27 mouse cellular contexts compared by ENCODE assay signal in the genomic region with DNA sequence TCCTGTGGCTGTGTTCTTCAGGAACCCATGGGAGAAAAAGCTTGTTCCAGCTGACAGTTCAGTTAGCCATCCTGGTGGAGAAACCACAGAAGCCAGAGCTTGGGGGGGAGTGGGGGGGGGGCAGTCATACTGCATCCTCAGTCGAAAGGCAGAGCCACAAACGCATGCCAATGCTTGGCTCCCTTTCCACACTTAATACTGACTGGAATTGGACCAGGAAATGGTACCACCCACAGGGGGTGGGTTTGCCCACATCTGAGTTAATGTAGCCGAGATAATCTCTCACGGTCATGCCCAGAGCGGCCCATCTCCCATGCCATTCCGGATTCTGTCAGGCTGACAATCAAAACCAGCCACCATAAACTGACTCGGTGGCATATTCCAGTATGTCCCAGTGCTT. TPM values are rescaled to one million over a fixed set of nuclear protein-coding genes. Genes with fewer than 3 reads are reported as not detected.
A peak's percentile ranks its signal among the peaks of the same experiment; 100 is the strongest.
DNase-seq lines count a peak whose midpoint lies in the region; ATAC-seq and TF ChIP-seq lines count a peak whose summit lies in the region.
"Had no signal": no experiment of that assay in that cellular context is flagged by ENCODE, and none has a peak within 500 bp of the region (broad histone marks: within the 10 kb centered on the region; RNA-seq: fewer than 3 reads in every experiment).

No protein-coding gene starts in this region.

- peak; percentile 83 to 85 for DNase-seq in cerebellum, postnatal 10 days
- no peak for DNase-seq in cerebellum, postnatal 36 days
- peak; percentile 59 for DNase-seq in hindbrain, postnatal 0 days (ENCODE audit: low spot score)
- no peak for DNase-seq in hindbrain, embryonic 10.5 days (ENCODE audit: low spot score)
- DNase-seq in limb, embryonic 10.5 days (ENCODE audit: low spot score) = no peak
- DNase-seq in Muller cell, postnatal 12 days (ENCODE audit: inconsistent ontology term) = peak; percentile 57
- DNase-seq: adrenal gland, adult 2 months; adrenal gland, postnatal 10 days; adrenal gland, postnatal 25 days; B cell, adult 2 months; cerebellum, adult 11 months; cerebellum, adult 2 months; cerebellum, adult 9-10 months; cerebellum, postnatal 25 days; embryo, embryonic 11 days had no signal

- peak; percentile 76 for ATAC-seq in hindbrain, postnatal 0 days
- 0 out of 2 replicates have a peak, but pooled peaks have one; percentile 17 for ATAC-seq in limb, embryonic 13.5 days (ENCODE audit: low FRiP score, low read depth)
- ATAC-seq: CD4-positive, CD25-positive, alpha-beta regulatory T cell, adult 4 months; forebrain, embryonic 14.5 days; forebrain, embryonic 16.5 days had no signal

- H3K4me2 ChIP-seq in hindbrain, postnatal 0 days (ENCODE audit: low read depth, low read length) = no peak overlapping the region
- H3K4me2 ChIP-seq in limb, embryonic 13.5 days (replicated peaks) = no peak overlapping the region
- H3K4me2 ChIP-seq: embryonic facial prominence, embryonic 13.5 days; embryonic facial prominence, embryonic 15.5 days; forebrain, embryonic 12.5 days had no signal

- no peaks in the 10 kb centered on the region for H3K27me3 ChIP-seq in hindbrain, postnatal 0 days (ENCODE audit: insufficient read depth, low read length)
- no peaks in the 10 kb centered on the region for H3K27me3 ChIP-seq in hindbrain, embryonic 10.5 days (ENCODE audit: insufficient read depth, poor library complexity, severe bottlenecking)
- H3K27me3 ChIP-seq in limb, embryonic 13.5 days = 0 out of 2 replicates have a peak, but pooled peaks cover 3% of the 10 kb centered on the region
- no peaks in the 10 kb centered on the region for H3K27me3 ChIP-seq in limb, embryonic 10.5 days (ENCODE audit: low read depth, poor library complexity, severe bottlenecking)
- H3K27me3 ChIP-seq: CH12.LX; embryonic facial prominence, embryonic 13.5 days; embryonic facial prominence, embryonic 15.5 days; forebrain, embryonic 12.5 days had no signal

- H3K36me3 ChIP-seq in hindbrain, postnatal 0 days (ENCODE audit: insufficient read depth, low read length) = no peaks in the 10 kb centered on the region
- H3K36me3 ChIP-seq in hindbrain, embryonic 10.5 days = no peaks in the 10 kb centered on the region
- H3K36me3 ChIP-seq in limb, embryonic 13.5 days = no peaks in the 10 kb centered on the region
- no peaks in the 10 kb centered on the region for H3K36me3 ChIP-seq in limb, embryonic 10.5 days
- H3K36me3 ChIP-seq: embryonic facial prominence, embryonic 13.5 days; embryonic facial prominence, embryonic 15.5 days; forebrain, embryonic 10.5 days; forebrain, embryonic 12.5 days; G1E had no signal

- H3K4me1 ChIP-seq in hindbrain, postnatal 0 days (ENCODE audit: insufficient read depth, low read length) = peaks cover 4% of the 10 kb centered on the region; the same call in 1 of the 2 replicates
- peaks cover 12% of the 10 kb centered on the region for H3K4me1 ChIP-seq in hindbrain, embryonic 10.5 days (replicated peaks)
- H3K4me1 ChIP-seq in limb, embryonic 13.5 days = peaks cover 24% of the 10 kb centered on the region
- H3K4me1 ChIP-seq in limb, embryonic 10.5 days = peaks cover 44% of the 10 kb centered on the region

- TF ChIP-seq CTCF in hindbrain, postnatal 0 days (IDR thresholded peaks at IDR 0.05; ENCODE audit: low read depth) = no peak

- no peaks in the 10 kb centered on the region for H3K9me3 ChIP-seq in hindbrain, postnatal 0 days (ENCODE audit: low read length)
- H3K9me3 ChIP-seq in hindbrain, embryonic 10.5 days = no peaks in the 10 kb centered on the region
- no peaks in the 10 kb centered on the region for H3K9me3 ChIP-seq in limb, embryonic 13.5 days
- H3K9me3 ChIP-seq in limb, embryonic 10.5 days (replicated peaks) = no peaks in the 10 kb centered on the region
- H3K9me3 ChIP-seq: embryonic facial prominence, embryonic 13.5 days; embryonic facial prominence, embryonic 15.5 days; forebrain, embryonic 10.5 days; forebrain, embryonic 12.5 days had no signal

- H3K27ac ChIP-seq in hindbrain, postnatal 0 days = no peak overlapping the region
- H3K27ac ChIP-seq in hindbrain, embryonic 10.5 days = no peak overlapping the region
- no peak overlapping the region for H3K27ac ChIP-seq in limb, embryonic 13.5 days
- no peak overlapping the region for H3K27ac ChIP-seq in limb, embryonic 10.5 days
- H3K27ac ChIP-seq: embryonic facial prominence, embryonic 13.5 days; embryonic facial prominence, embryonic 15.5 days; forebrain, embryonic 10.5 days; forebrain, embryonic 12.5 days had no signal

- H3K4me3 ChIP-seq in hindbrain, postnatal 0 days (ENCODE audit: low read length) = no peak overlapping the region
- H3K4me3 ChIP-seq in hindbrain, embryonic 10.5 days = no peak overlapping the region
- no peak overlapping the region for H3K4me3 ChIP-seq in limb, embryonic 13.5 days
- H3K4me3 ChIP-seq in limb, embryonic 10.5 days = no peak overlapping the region
- H3K4me3 ChIP-seq: embryonic facial prominence, embryonic 13.5 days; embryonic facial prominence, embryonic 15.5 days; erythroblast, embryonic 14.5 days; forebrain, embryonic 10.5 days; forebrain, embryonic 12.5 days had no signal

- WGBS in hindbrain, postnatal 0 days = 49% methylated on average over 7 of the region's 7 CpGs
- 95% methylated on average over 7 of the region's 7 CpGs for WGBS in hindbrain, embryonic 10.5 days
- WGBS in limb, embryonic 13.5 days = 52% methylated on average over 7 of the region's 7 CpGs
- 86% methylated on average over 7 of the region's 7 CpGs for WGBS in limb, embryonic 10.5 days

- H3K9ac ChIP-seq in hindbrain, postnatal 0 days (replicated peaks; ENCODE audit: low read length) = no peak overlapping the region
- H3K9ac ChIP-seq in limb, embryonic 13.5 days = no peak overlapping the region
- H3K9ac ChIP-seq: embryonic facial prominence, embryonic 13.5 days; embryonic facial prominence, embryonic 15.5 days; forebrain, embryonic 12.5 days had no signal

RNA-seq across cellular contexts. Expression of gene Mb21d2, which starts 14.1 kb away (rescaled TPM):
- total RNA-seq in hindbrain, postnatal 0 days (2014; rRNA removed) = 62.3 and 69.5 TPM in 2 replicates
- 19.9 and 21.4 TPM in 2 replicates for polyA plus RNA-seq in hindbrain, postnatal 0 days (2015; fragmentation: Nextera tagmentation; extraction: Ambion mirVana)
- polyA plus RNA-seq in hindbrain, embryonic 10.5 days (2016; fragmentation: Nextera tagmentation; extraction: Ambion mirVana) = 5.8 and 6.3 TPM in 2 replicates
- polyA plus RNA-seq in limb, embryonic 13.5 days (2015; fragmentation: Nextera tagmentation; extraction: Ambion mirVana) = 9.0 and 9.5 TPM in 2 replicates
- 5.8 and 6.4 TPM in 2 replicates for polyA plus RNA-seq in limb, embryonic 10.5 days (2016; fragmentation: Nextera tagmentation; extraction: Ambion mirVana)
- total RNA-seq: CH12.LX; common myeloid progenitor, adult 5-6 weeks; G1E had no signal
- polyA plus RNA-seq: CD4-positive, CD25-positive, alpha-beta regulatory T cell, adult 4 months; erythroblast, embryonic 14.5 days; G1E had no signal

Comparison
In these comparisons a context has a peak if more than half of its experiments do, and no peak if none do; other contexts are left out.
1. DNase-seq: peak in cerebellum, postnatal 10 days (2 of 2), hindbrain, postnatal 0 days (single experiment) and Muller cell, postnatal 12 days (single experiment); none in cerebellum, postnatal 36 days (0 of 2), hindbrain, embryonic 10.5 days (single experiment) and limb, embryonic 10.5 days (single experiment).